Comparison of ENCODE assay signal across 13 mouse cellular contexts in genomic region chr16:57858765-57859201, GRCm38 (mm10).
A peak's percentile ranks its signal among the peaks of the same experiment; 100 is the strongest.
DNase-seq lines count a peak whose midpoint lies in the region; ATAC-seq and TF ChIP-seq lines count a peak whose summit lies in the region.
"Had no signal": no experiment of that assay in that cellular context is flagged by ENCODE, and none has a peak within 500 bp of the region (broad histone marks: within the 10 kb centered on the region; RNA-seq: fewer than 3 reads in every experiment).

No protein-coding gene starts in this region.

- peak; percentile 7; the same call in 1 of the 2 replicates for ATAC-seq in embryonic facial prominence, embryonic 15.5 days (ENCODE audit: insufficient number of reproducible peaks, low FRiP score, low TSS enrichment, low read depth)
- peak; percentile 78 for ATAC-seq in hindbrain, postnatal 0 days
- peak; percentile 68 for ATAC-seq in midbrain, postnatal 0 days (ENCODE audit: low FRiP score)

- H3K4me3 ChIP-seq in heart, adult 2 months: no peak overlapping the region
- H3K4me3 ChIP-seq in embryonic facial prominence, embryonic 15.5 days (replicated peaks): no peak overlapping the region
- no peak overlapping the region for H3K4me3 ChIP-seq in hindbrain, postnatal 0 days (ENCODE audit: low read length)
- no peak overlapping the region for H3K4me3 ChIP-seq in midbrain, postnatal 0 days (ENCODE audit: low read depth, low read length)
- no peak overlapping the region for H3K4me3 ChIP-seq in limb, embryonic 10.5 days
- H3K4me3 ChIP-seq: limb, embryonic 15.5 days had no signal

- H3K9me3 ChIP-seq in embryonic facial prominence, embryonic 15.5 days (replicated peaks): no peaks in the 10 kb centered on the region
- H3K9me3 ChIP-seq in hindbrain, postnatal 0 days (ENCODE audit: low read length): no peaks in the 10 kb centered on the region
- H3K9me3 ChIP-seq in midbrain, postnatal 0 days (ENCODE audit: low read length): no peaks in the 10 kb centered on the region
- H3K9me3 ChIP-seq in limb, embryonic 10.5 days (replicated peaks): no peaks in the 10 kb centered on the region
- H3K9me3 ChIP-seq: limb, embryonic 15.5 days had no signal

- H3K4me1 ChIP-seq in heart, adult 2 months (ENCODE audit: control insufficient read depth, insufficient read depth, low read length): peaks cover 9% of the 10 kb centered on the region
- peaks cover 10% of the 10 kb centered on the region for H3K4me1 ChIP-seq in embryonic facial prominence, embryonic 15.5 days
- H3K4me1 ChIP-seq in hindbrain, postnatal 0 days (ENCODE audit: insufficient read depth, low read length): 0 out of 2 replicates have a peak, but pooled peaks cover 3% of the 10 kb centered on the region
- H3K4me1 ChIP-seq in midbrain, postnatal 0 days (ENCODE audit: insufficient read depth, low read length): no peaks in the 10 kb centered on the region
- H3K4me1 ChIP-seq in limb, embryonic 10.5 days: peaks cover 12% of the 10 kb centered on the region
- H3K4me1 ChIP-seq: limb, embryonic 15.5 days had no signal

- H3K79me2 ChIP-seq in heart, adult 2 months (replicated peaks; ENCODE audit: control insufficient read depth, insufficient read depth, low read length): no peaks in the 10 kb centered on the region

- no peak for TF ChIP-seq POLR2A in heart, adult 2 months (IDR thresholded peaks at IDR 0.05; ENCODE audit: insufficient read depth, low read depth, low read length)

- H3K9ac ChIP-seq in heart, adult 2 months (ENCODE audit: low read depth, low read length): no peak overlapping the region; the same call in 1 of the 2 replicates
- H3K9ac ChIP-seq in embryonic facial prominence, embryonic 15.5 days: no peak overlapping the region
- no peak overlapping the region for H3K9ac ChIP-seq in hindbrain, postnatal 0 days (replicated peaks; ENCODE audit: low read length)
- no peak overlapping the region for H3K9ac ChIP-seq in midbrain, postnatal 0 days (replicated peaks; ENCODE audit: low read length, poor library complexity, severe bottlenecking)
- H3K9ac ChIP-seq: limb, embryonic 15.5 days had no signal

- intact Hi-C loops in heart, adult 2 months (cut with DNase I): loop anchor here (10.0 kb wide), 1 partner anchor 194 kb away; no protein-coding TSS in a partner anchor
- intact Hi-C loops in heart, postnatal 25 days (cut with DNase I): no loop called here

- no peak for TF ChIP-seq CTCF in heart, adult 2 months (IDR thresholded peaks at IDR 0.05)
- TF ChIP-seq CTCF in hindbrain, postnatal 0 days (IDR thresholded peaks at IDR 0.05; ENCODE audit: low read depth): no peak
- no peak for TF ChIP-seq CTCF in midbrain, postnatal 0 days (IDR thresholded peaks at IDR 0.05)

- H3K27me3 ChIP-seq in heart, adult 2 months (ENCODE audit: control insufficient read depth, insufficient read depth, low read length): no peaks in the 10 kb centered on the region
- no peaks in the 10 kb centered on the region for H3K27me3 ChIP-seq in embryonic facial prominence, embryonic 15.5 days
- H3K27me3 ChIP-seq in hindbrain, postnatal 0 days (ENCODE audit: insufficient read depth, low read length): no peaks in the 10 kb centered on the region
- no peaks in the 10 kb centered on the region for H3K27me3 ChIP-seq in midbrain, postnatal 0 days (ENCODE audit: insufficient read depth, low read length)
- H3K27me3 ChIP-seq in limb, embryonic 10.5 days (ENCODE audit: low read depth, poor library complexity, severe bottlenecking): no peaks in the 10 kb centered on the region
- H3K27me3 ChIP-seq: limb, embryonic 15.5 days had no signal

- WGBS in heart, adult 2 months: 24% methylated on average over 7 of the region's 7 CpGs
- WGBS in embryonic facial prominence, embryonic 15.5 days: 12% methylated on average over 7 of the region's 7 CpGs
- WGBS in hindbrain, postnatal 0 days: 11% methylated on average over 7 of the region's 7 CpGs
- WGBS in midbrain, postnatal 0 days: 12% methylated on average over 7 of the region's 7 CpGs
- WGBS in limb, embryonic 10.5 days: 53% methylated on average over 7 of the region's 7 CpGs

- no peak for DNase-seq in heart, adult 2 months
- DNase-seq in heart, postnatal 25 days (ENCODE audit: low spot score): no peak
- peak; percentile 27 for DNase-seq in hindbrain, postnatal 0 days (ENCODE audit: low spot score)
- peak; percentile 56 for DNase-seq in midbrain, postnatal 0 days (ENCODE audit: low spot score)
- no peak for DNase-seq in limb, embryonic 10.5 days (ENCODE audit: low spot score)
- DNase-seq in testis, postnatal 10 days (ENCODE audit: low spot score): no peak
- DNase-seq in urinary bladder, postnatal 4 days (ENCODE audit: low spot score in 2 of 2): no peak
- DNase-seq: cerebellum, adult 8-10 months; gastrocnemius, postnatal 36 days; kidney, postnatal 10 days had no signal

- H3K4me2 ChIP-seq in embryonic facial prominence, embryonic 15.5 days (replicated peaks): no peak overlapping the region
- no peak overlapping the region for H3K4me2 ChIP-seq in hindbrain, postnatal 0 days (ENCODE audit: low read depth, low read length)
- H3K4me2 ChIP-seq in midbrain, postnatal 0 days (ENCODE audit: low read depth, low read length, poor library complexity, severe bottlenecking): no peak overlapping the region
- H3K4me2 ChIP-seq: limb, embryonic 15.5 days had no signal

- TF ChIP-seq EP300 in heart, adult 2 months (IDR thresholded peaks at IDR 0.05; ENCODE audit: insufficient read depth, low read depth, low read length): no peak

- peaks cover 9% of the 10 kb centered on the region for H3K36me3 ChIP-seq in heart, adult 2 months (ENCODE audit: control insufficient read depth, insufficient read depth, low read length)
- H3K36me3 ChIP-seq in embryonic facial prominence, embryonic 15.5 days: no peaks in the 10 kb centered on the region
- no peaks in the 10 kb centered on the region for H3K36me3 ChIP-seq in hindbrain, postnatal 0 days (ENCODE audit: insufficient read depth, low read length)
- H3K36me3 ChIP-seq in midbrain, postnatal 0 days (ENCODE audit: insufficient read depth, low read length): no peaks in the 10 kb centered on the region
- no peaks in the 10 kb centered on the region for H3K36me3 ChIP-seq in limb, embryonic 10.5 days
- H3K36me3 ChIP-seq: limb, embryonic 15.5 days had no signal

- H3K27ac ChIP-seq in heart, adult 2 months: peak overlapping the region; percentile 36; the same call in 1 of the 2 replicates
- no peak overlapping the region for H3K27ac ChIP-seq in embryonic facial prominence, embryonic 15.5 days (replicated peaks)
- peak overlapping the region; percentile 36; the same call in 1 of the 2 replicates for H3K27ac ChIP-seq in hindbrain, postnatal 0 days
- 0 out of 2 replicates have a peak overlapping the region, but pooled peaks have one; percentile 12 for H3K27ac ChIP-seq in midbrain, postnatal 0 days (ENCODE audit: low read depth, low read length)
- no peak overlapping the region for H3K27ac ChIP-seq in limb, embryonic 10.5 days
- H3K27ac ChIP-seq: limb, embryonic 15.5 days; macrophage had no signal

Comparison
In these comparisons a context has a peak if more than half of its experiments do, and no peak if none do; other contexts are left out.
1. DNase-seq: peak in hindbrain, postnatal 0 days (single experiment) and midbrain, postnatal 0 days (single experiment); none in heart, adult 2 months (0 of 2), heart, postnatal 25 days (single experiment), limb, embryonic 10.5 days (single experiment), testis, postnatal 10 days (single experiment) and urinary bladder, postnatal 4 days (0 of 2).
2. H3K27ac ChIP-seq: peak in heart, adult 2 months (single experiment), hindbrain, postnatal 0 days (single experiment) and midbrain, postnatal 0 days (single experiment); none in embryonic facial prominence, embryonic 15.5 days (single experiment) and limb, embryonic 10.5 days (single experiment).
3. ATAC-seq: peak in every context shown above with its lines; median percentile 78 in hindbrain, postnatal 0 days; 68 in midbrain, postnatal 0 days; 7 in embryonic facial prominence, embryonic 15.5 days.